Mouse (Mus musculus): ENCODE measurements at regions not wholly inside any gene's neighbourhood (a gene's known extent, or its start where the extent isn't known, plus 50 kb on each side); places are given as distances from the start of the nearest gene placed in this dataset.

DNA sequence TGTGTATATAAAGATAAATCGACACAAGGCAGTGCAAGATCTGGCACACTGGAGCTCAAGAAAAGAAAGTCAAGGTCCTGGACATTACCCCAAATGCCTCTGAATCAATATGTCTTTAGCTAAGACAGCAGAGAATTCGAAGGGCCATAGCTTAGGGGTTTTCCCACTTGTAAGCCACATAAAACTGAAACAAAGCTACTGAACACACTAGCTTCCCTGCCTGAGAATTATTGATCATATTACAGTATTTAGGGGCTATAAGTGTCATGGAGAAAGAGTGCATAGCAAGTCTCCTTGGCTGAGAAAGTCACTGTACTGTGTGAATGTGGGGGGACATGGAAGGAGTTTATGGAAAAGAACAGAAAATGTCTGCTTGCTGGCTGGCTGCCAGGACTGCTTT, 207.3 kb upstream of the Htr1f start:
- Histone ChIP-seq H3K36me3 (ENCODE audit: insufficient read depth, low read length) (no peaks in the 10 kb centered on the region), H3K9ac (replicated peaks; ENCODE audit: low read length) (no peak overlapping the region), H3K4me3 (ENCODE audit: low read length) (no peak overlapping the region), H3K27ac (no peak overlapping the region), H3K9me3 (ENCODE audit: low read length) (no peaks in the 10 kb centered on the region), H3K27me3 (ENCODE audit: insufficient read depth, low read length) (no peaks in the 10 kb centered on the region), H3K4me2 (ENCODE audit: low read depth, low read length) (no peak overlapping the region), H3K4me1 (ENCODE audit: insufficient read depth, low read length) (no peaks in the 10 kb centered on the region)
- 87% methylated on average over 2 of the region's 2 CpGs for WGBS
- ATAC-seq (no peak), DNase-seq (ENCODE audit: low spot score) (no peak)
- no peak for TF ChIP-seq CTCF (IDR thresholded peaks at IDR 0.05; ENCODE audit: low read depth)

DNA sequence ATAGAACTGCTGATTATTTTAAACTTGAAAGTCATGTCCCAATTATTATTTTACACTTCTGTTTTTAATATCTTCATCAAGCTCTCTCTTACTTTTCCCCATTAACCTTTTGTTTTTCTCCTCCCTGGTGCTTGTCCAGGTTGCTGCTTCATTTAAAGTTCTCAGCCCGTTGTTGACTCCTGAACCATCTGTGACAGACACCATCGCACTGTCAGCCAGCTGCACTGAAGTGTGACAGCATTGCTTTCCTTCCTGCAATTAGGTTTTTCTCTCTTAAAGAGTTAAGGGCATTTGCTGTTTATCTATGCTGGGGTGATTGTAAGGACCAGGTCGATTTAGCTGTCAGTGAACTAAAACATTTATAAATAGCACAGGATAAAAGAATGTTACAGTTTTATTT, 205.3 kb upstream of the Pou1f1 start:
- no peaks in the 10 kb centered on the region for H3K36me3 ChIP-seq (ENCODE audit: insufficient read depth, low read length)
- no peak overlapping the region for H3K9ac ChIP-seq (replicated peaks; ENCODE audit: low read length)
- no peaks in the 10 kb centered on the region for H3K4me1 ChIP-seq (ENCODE audit: insufficient read depth, low read length)
- no peak overlapping the region for H3K27ac ChIP-seq
- DNase-seq (ENCODE audit: low spot score): no peak
- TF ChIP-seq CTCF (IDR thresholded peaks at IDR 0.05; ENCODE audit: low read depth): no peak
- H3K4me3 ChIP-seq (ENCODE audit: low read length): no peak overlapping the region
- no peaks in the 10 kb centered on the region for H3K27me3 ChIP-seq (ENCODE audit: insufficient read depth, low read length)
- no peak for ATAC-seq
- 53% methylated on average over 3 of the region's 3 CpGs for WGBS
- no peaks in the 10 kb centered on the region for H3K9me3 ChIP-seq (ENCODE audit: low read length)
- no peak overlapping the region for H3K4me2 ChIP-seq (ENCODE audit: low read depth, low read length)

DNA sequence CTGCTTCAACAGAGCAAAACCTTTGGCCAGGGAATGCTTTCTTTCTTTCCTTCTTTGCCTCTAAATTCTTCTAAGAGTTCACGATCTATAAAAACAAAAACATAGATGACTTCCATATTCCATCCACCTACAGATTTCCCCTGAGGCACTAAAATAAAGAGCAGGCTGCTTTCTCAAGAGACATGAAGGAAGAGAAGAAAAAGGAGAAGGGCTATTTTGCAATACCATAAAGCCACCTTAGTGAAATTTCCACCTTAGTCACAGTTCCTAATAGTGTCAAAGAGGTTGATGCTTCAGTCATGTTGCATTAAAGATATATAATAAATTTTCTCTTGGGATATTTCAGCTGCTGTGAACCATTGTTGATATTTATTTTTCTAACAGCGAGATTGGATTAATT, 187.9 kb upstream of the Pou1f1 start:
- Histone ChIP-seq H3K9me3 (ENCODE audit: low read length) (no peaks in the 10 kb centered on the region), H3K27ac (no peak overlapping the region), H3K4me1 (ENCODE audit: insufficient read depth, low read length) (no peaks in the 10 kb centered on the region), H3K4me3 (ENCODE audit: low read length) (no peak overlapping the region), H3K4me2 (ENCODE audit: low read depth, low read length) (no peak overlapping the region), H3K27me3 (ENCODE audit: insufficient read depth, low read length) (no peaks in the 10 kb centered on the region), H3K9ac (replicated peaks; ENCODE audit: low read length) (no peak overlapping the region), H3K36me3 (ENCODE audit: insufficient read depth, low read length) (no peaks in the 10 kb centered on the region)
- DNase-seq (ENCODE audit: low spot score) (no peak), ATAC-seq (no peak)
- 87% methylated on average over 2 of the region's 2 CpGs for WGBS
- no peak for TF ChIP-seq CTCF (IDR thresholded peaks at IDR 0.05; ENCODE audit: low read depth)

DNA sequence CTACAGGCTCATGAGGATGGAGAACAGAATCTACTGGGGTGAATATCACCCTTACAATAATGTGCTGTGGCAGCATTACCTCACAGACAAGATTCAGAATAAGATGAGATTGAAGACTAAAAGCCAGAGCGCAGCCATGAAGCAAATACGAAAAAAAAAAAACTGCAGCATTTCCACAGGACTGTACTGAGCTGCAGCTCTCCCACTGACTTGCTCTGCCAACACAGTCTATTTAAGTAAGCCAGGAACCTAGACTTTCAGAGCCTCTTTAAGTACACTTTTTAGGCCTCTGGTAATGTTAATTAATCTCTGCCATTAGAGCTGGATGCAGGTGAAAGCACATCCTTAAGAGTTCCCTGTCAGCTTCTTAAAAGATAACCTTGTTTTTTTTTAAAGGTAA, 181.1 kb upstream of the Pou1f1 start:
- Histone ChIP-seq H3K4me1 (ENCODE audit: insufficient read depth, low read length) (no peaks in the 10 kb centered on the region), H3K9ac (replicated peaks; ENCODE audit: low read length) (no peak overlapping the region), H3K4me3 (ENCODE audit: low read length) (no peak overlapping the region), H3K36me3 (ENCODE audit: insufficient read depth, low read length) (no peaks in the 10 kb centered on the region), H3K4me2 (ENCODE audit: low read depth, low read length) (no peak overlapping the region), H3K27ac (no peak overlapping the region), H3K27me3 (ENCODE audit: insufficient read depth, low read length) (no peaks in the 10 kb centered on the region), H3K9me3 (ENCODE audit: low read length) (no peaks in the 10 kb centered on the region)
- TF ChIP-seq CTCF (IDR thresholded peaks at IDR 0.05; ENCODE audit: low read depth): no peak
- DNase-seq (ENCODE audit: low spot score): no peak
- 85% methylated on average over 2 of the region's 2 CpGs for WGBS
- no peak for ATAC-seq

DNA sequence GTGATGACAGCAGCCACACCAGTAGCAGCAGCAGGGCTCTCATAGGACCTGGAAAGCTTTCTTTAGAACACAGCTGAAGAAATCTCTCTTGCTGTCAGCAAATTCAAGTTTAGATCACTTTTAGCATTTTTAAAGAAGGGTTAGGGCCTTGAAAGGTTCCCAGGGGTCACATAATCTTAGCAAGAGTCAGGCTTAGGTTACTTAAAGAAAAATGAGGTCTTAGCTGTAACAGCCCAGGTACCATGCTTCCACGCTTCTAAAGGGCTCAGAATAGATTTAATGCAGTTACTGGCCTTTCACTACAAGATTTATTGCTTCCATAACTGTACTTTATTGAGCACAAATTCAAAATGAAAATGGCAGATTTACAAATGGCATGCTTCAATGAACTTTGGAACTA, 160.4 kb upstream of the Pou1f1 start:
- Histone ChIP-seq H3K4me2 (ENCODE audit: low read depth, low read length) (no peak overlapping the region), H3K9me3 (ENCODE audit: low read length) (no peaks in the 10 kb centered on the region), H3K4me3 (ENCODE audit: low read length) (no peak overlapping the region), H3K36me3 (ENCODE audit: insufficient read depth, low read length) (no peaks in the 10 kb centered on the region), H3K27me3 (ENCODE audit: insufficient read depth, low read length) (no peaks in the 10 kb centered on the region), H3K27ac (no peak overlapping the region), H3K4me1 (ENCODE audit: insufficient read depth, low read length) (no peaks in the 10 kb centered on the region), H3K9ac (replicated peaks; ENCODE audit: low read length) (no peak overlapping the region)
- no peak for DNase-seq (ENCODE audit: low spot score)
- TF ChIP-seq CTCF (IDR thresholded peaks at IDR 0.05; ENCODE audit: low read depth): no peak
- no peak for ATAC-seq
- 87% methylated on average over 1 of the region's 1 CpGs for WGBS

DNA sequence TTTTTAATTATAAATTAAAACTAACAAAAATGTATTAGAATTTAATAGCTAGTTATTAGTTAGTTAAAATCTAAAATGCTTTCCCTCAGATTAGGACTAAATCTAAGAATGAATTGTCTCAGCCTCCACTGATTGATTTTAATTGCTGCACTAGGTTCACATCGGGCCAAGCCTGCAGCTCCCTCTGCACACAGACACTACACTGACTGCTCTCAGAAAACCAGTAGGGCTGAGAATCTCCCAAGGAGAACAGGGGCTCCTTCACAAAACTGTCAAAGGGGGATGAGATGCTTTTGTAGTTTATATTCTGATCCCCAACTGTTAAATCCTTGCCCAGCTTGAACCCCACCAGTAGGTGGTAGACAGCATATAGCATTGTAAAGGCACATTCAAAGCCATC, 151.0 kb upstream of the Pou1f1 start:
- DNase-seq (ENCODE audit: low spot score) (no peak), ATAC-seq (no peak)
- Histone ChIP-seq H3K27me3 (ENCODE audit: insufficient read depth, low read length) (no peaks in the 10 kb centered on the region), H3K4me1 (ENCODE audit: insufficient read depth, low read length) (no peaks in the 10 kb centered on the region), H3K4me2 (ENCODE audit: low read depth, low read length) (no peak overlapping the region), H3K27ac (no peak overlapping the region), H3K36me3 (ENCODE audit: insufficient read depth, low read length) (no peaks in the 10 kb centered on the region), H3K9ac (replicated peaks; ENCODE audit: low read length) (no peak overlapping the region), H3K9me3 (ENCODE audit: low read length) (no peaks in the 10 kb centered on the region), H3K4me3 (ENCODE audit: low read length) (no peak overlapping the region)
- no peak for TF ChIP-seq CTCF (IDR thresholded peaks at IDR 0.05; ENCODE audit: low read depth)
- WGBS: 17% methylated on average over 1 of the region's 1 CpGs

DNA sequence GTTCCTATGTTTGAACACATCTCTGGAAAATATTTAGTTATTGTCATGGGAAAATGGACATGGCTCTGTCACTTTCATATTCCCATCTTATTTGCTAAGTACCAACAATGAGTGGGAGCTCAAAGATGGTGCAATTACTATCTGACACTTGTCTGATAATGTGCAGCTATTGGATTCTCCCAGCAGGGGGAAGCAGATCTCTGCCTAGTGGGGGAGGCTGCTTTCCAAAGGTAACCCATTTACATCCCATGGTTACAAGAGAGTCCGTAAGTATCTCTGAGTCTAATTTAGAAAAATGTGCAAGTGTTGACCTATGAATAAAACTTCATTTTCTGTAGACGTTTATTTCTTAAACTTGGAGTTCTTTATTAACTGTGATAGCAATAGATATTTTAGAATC, 149.4 kb upstream of the Pou1f1 start:
- Histone ChIP-seq H3K9ac (replicated peaks; ENCODE audit: low read length) (no peak overlapping the region), H3K9me3 (ENCODE audit: low read length) (no peaks in the 10 kb centered on the region), H3K4me3 (ENCODE audit: low read length) (no peak overlapping the region), H3K27me3 (ENCODE audit: insufficient read depth, low read length) (no peaks in the 10 kb centered on the region), H3K4me1 (ENCODE audit: insufficient read depth, low read length) (no peaks in the 10 kb centered on the region), H3K36me3 (ENCODE audit: insufficient read depth, low read length) (no peaks in the 10 kb centered on the region), H3K4me2 (ENCODE audit: low read depth, low read length) (no peak overlapping the region), H3K27ac (no peak overlapping the region)
- 55% methylated on average over 2 of the region's 2 CpGs for WGBS
- ATAC-seq: no peak
- peak; percentile 63 for TF ChIP-seq CTCF (IDR thresholded peaks at IDR 0.05; ENCODE audit: low read depth)
- DNase-seq (ENCODE audit: low spot score): no peak
